Mouse (Mus musculus) thymus, postnatal 10 days (tissue): ENCODE results near the gene Rptor.
A peak's percentile ranks its signal among the peaks of the same experiment; 100 is the strongest.
"Not testable (repeated sequence)": the region's sequence is repeated elsewhere in the genome, so short reads cannot be mapped to it uniquely, and the experiment has no call there.

ENCODE experiments used
- DNase-seq, 2 experiments: peaks; one replicate each; pipeline ENCODE4 v3.0.0; 2021; ENCODE audit warnings: low spot score in 2 of 2

Gene Rptor

GRCm38 (mm10) chr11:119653336-119653735, 50.6 kb downstream of the Rptor start:
- DNase-seq = no peak

- DNase-seq = no peak
Observed at GRCm38 (mm10) chr11:119657534-119657933, 54.8 kb downstream of the Rptor start.

GRCm38 (mm10) chr11:119659296-119659695, 56.6 kb downstream of the Rptor start:
- DNase-seq = no peak

- DNase-seq = not testable (repeated sequence)
Observed at GRCm38 (mm10) chr11:119661479-119661878, 58.8 kb downstream of the Rptor start.

GRCm38 (mm10) chr11:119663876-119664275, 61.2 kb downstream of the Rptor start:
- no peak for DNase-seq

- DNase-seq = no peak
Observed at GRCm38 (mm10) chr11:119664678-119665307, 62.1 kb downstream of the Rptor start.

GRCm38 (mm10) chr11:119665308-119665702, 62.6 kb downstream of the Rptor start:
- no peak for DNase-seq

GRCm38 (mm10) chr11:119666567-119667108, 63.9 kb downstream of the Rptor start:
- DNase-seq = no peak

GRCm38 (mm10) chr11:119670690-119671666, 68.3 kb downstream of the Rptor start:
- peak; percentile 42 to 52 for DNase-seq

GRCm38 (mm10) chr11:119672041-119672440, 69.3 kb downstream of the Rptor start:
- DNase-seq = no peak

GRCm38 (mm10) chr11:119672775-119673174, 70.1 kb downstream of the Rptor start:
- DNase-seq = no peak

- DNase-seq = no peak
Observed at GRCm38 (mm10) chr11:119674835-119675234, 72.1 kb downstream of the Rptor start.

- DNase-seq = no peak
Observed at GRCm38 (mm10) chr11:119675546-119675945, 72.8 kb downstream of the Rptor start.

- no peak for DNase-seq
Observed at GRCm38 (mm10) chr11:119676751-119677411, 74.2 kb downstream of the Rptor start.

GRCm38 (mm10) chr11:119678427-119678826, 75.7 kb downstream of the Rptor start:
- no peak for DNase-seq

- DNase-seq = no peak
Observed at GRCm38 (mm10) chr11:119680735-119681134, 78.0 kb downstream of the Rptor start.

GRCm38 (mm10) chr11:119682285-119682684, 79.6 kb downstream of the Rptor start:
- DNase-seq = no peak

GRCm38 (mm10) chr11:119683796-119684195, 81.1 kb downstream of the Rptor start:
- DNase-seq = no peak

GRCm38 (mm10) chr11:119685477-119685876, 82.8 kb downstream of the Rptor start:
- no peak for DNase-seq

- DNase-seq = no peak
Observed at GRCm38 (mm10) chr11:119685910-119686659, 83.4 kb downstream of the Rptor start.

GRCm38 (mm10) chr11:119687316-119687715, 84.6 kb downstream of the Rptor start:
- DNase-seq = no peak
